Mouse (Mus musculus): ENCODE data around the gene Kif26b. TPM values are rescaled to one million over a fixed set of nuclear protein-coding genes. Genes with fewer than 3 reads are reported as not detected.

Kif26b gene
- polyA plus RNA-seq, 1 experiment from 2014 or later = 10.2 TPM

- Histone ChIP-seq H3K27ac (replicated peaks) (no peak overlapping the region), H3K4me3 (no peak overlapping the region), H3K4me1 (peaks cover 9% of the 10 kb centered on the region; the same call in 1 of the 2 replicates), H3K9me3 (no peaks in the 10 kb centered on the region), H3K27me3 (replicated peaks; ENCODE audit: low read depth, poor library complexity, severe bottlenecking) (no peaks in the 10 kb centered on the region), H3K36me3 (replicated peaks) (no peaks in the 10 kb centered on the region; the same call in 1 of the 2 replicates)
- DNase-seq (ENCODE audit: low spot score) = no peak
- 87% methylated on average over 9 of the region's 9 CpGs for WGBS
Measured at GRCm38 (mm10) chr1:178623889-178624288, 95.0 kb downstream of the Kif26b start.

- H3K4me3 ChIP-seq = no peak overlapping the region
- no peaks in the 10 kb centered on the region for H3K9me3 ChIP-seq
- H3K36me3 ChIP-seq (replicated peaks) = no peaks in the 10 kb centered on the region; the same call in 1 of the 2 replicates
- H3K4me1 ChIP-seq = peaks cover 15% of the 10 kb centered on the region
- no peaks in the 10 kb centered on the region for H3K27me3 ChIP-seq (replicated peaks; ENCODE audit: low read depth, poor library complexity, severe bottlenecking)
- no peak for DNase-seq (ENCODE audit: low spot score)
- 63% methylated on average over 6 of the region's 6 CpGs for WGBS
- peak overlapping the region; percentile 51 for H3K27ac ChIP-seq (replicated peaks)
Measured at GRCm38 (mm10) chr1:178626961-178627381, 98.0 kb downstream of the Kif26b start.

GRCm38 (mm10) chr1:178630042-178630441, 101.1 kb downstream of the Kif26b start:
- Histone ChIP-seq H3K4me3 (no peak overlapping the region), H3K9me3 (no peaks in the 10 kb centered on the region), H3K4me1 (peaks cover 34% of the 10 kb centered on the region), H3K36me3 (replicated peaks) (no peaks in the 10 kb centered on the region; the same call in 1 of the 2 replicates), H3K27ac (replicated peaks) (no peak overlapping the region), H3K27me3 (replicated peaks; ENCODE audit: low read depth, poor library complexity, severe bottlenecking) (no peaks in the 10 kb centered on the region)
- WGBS = 83% methylated on average over 5 of the region's 5 CpGs
- no peak for DNase-seq (ENCODE audit: low spot score)

- no peak for DNase-seq (ENCODE audit: low spot score)
- H3K9me3 ChIP-seq = no peaks in the 10 kb centered on the region
- no peak overlapping the region for H3K27ac ChIP-seq (replicated peaks)
- H3K4me1 ChIP-seq = peaks cover 40% of the 10 kb centered on the region
- 57% methylated on average over 7 of the region's 7 CpGs for WGBS
- no peaks in the 10 kb centered on the region; the same call in 1 of the 2 replicates for H3K36me3 ChIP-seq (replicated peaks)
- no peak overlapping the region for H3K4me3 ChIP-seq
- no peaks in the 10 kb centered on the region for H3K27me3 ChIP-seq (replicated peaks; ENCODE audit: low read depth, poor library complexity, severe bottlenecking)
Measured at GRCm38 (mm10) chr1:178631863-178632262, 102.9 kb downstream of the Kif26b start.

GRCm38 (mm10) chr1:178634359-178635085, 105.6 kb downstream of the Kif26b start:
- no peaks in the 10 kb centered on the region for H3K9me3 ChIP-seq
- peaks cover 48% of the 10 kb centered on the region for H3K4me1 ChIP-seq
- H3K36me3 ChIP-seq (replicated peaks) = no peaks in the 10 kb centered on the region
- no peak overlapping the region; the same call in 1 of the 2 replicates for H3K4me3 ChIP-seq
- H3K27me3 ChIP-seq (replicated peaks; ENCODE audit: low read depth, poor library complexity, severe bottlenecking) = no peaks in the 10 kb centered on the region
- no peak overlapping the region for H3K27ac ChIP-seq (replicated peaks)
- whole genome bisulfite sequencing = 61% methylated on average over 19 of the region's 19 CpGs
- peak; percentile 33 for DNase-seq (ENCODE audit: low spot score)

- DNase-seq (ENCODE audit: low spot score) = no peak
- WGBS = 86% methylated on average over 4 of the region's 4 CpGs
- H3K4me1 ChIP-seq = peaks cover 56% of the 10 kb centered on the region
- H3K27me3 ChIP-seq (replicated peaks; ENCODE audit: low read depth, poor library complexity, severe bottlenecking) = no peaks in the 10 kb centered on the region
- no peaks in the 10 kb centered on the region for H3K9me3 ChIP-seq
- H3K4me3 ChIP-seq = no peak overlapping the region
- no peaks in the 10 kb centered on the region for H3K36me3 ChIP-seq (replicated peaks)
- no peak overlapping the region for H3K27ac ChIP-seq (replicated peaks)
Measured at GRCm38 (mm10) chr1:178635470-178635869, 106.5 kb downstream of the Kif26b start.

GRCm38 (mm10) chr1:178637293-178637692, 108.4 kb downstream of the Kif26b start:
- Histone ChIP-seq H3K27ac (replicated peaks) (no peak overlapping the region), H3K4me1 (peaks cover 55% of the 10 kb centered on the region), H3K9me3 (no peaks in the 10 kb centered on the region), H3K36me3 (replicated peaks) (no peaks in the 10 kb centered on the region), H3K4me3 (no peak overlapping the region), H3K27me3 (replicated peaks; ENCODE audit: low read depth, poor library complexity, severe bottlenecking) (no peaks in the 10 kb centered on the region)
- WGBS = 84% methylated on average over 7 of the region's 7 CpGs
- no peak for DNase-seq (ENCODE audit: low spot score)

GRCm38 (mm10) chr1:178639951-178640350, 111.0 kb downstream of the Kif26b start:
- WGBS = 41% methylated on average over 6 of the region's 6 CpGs
- H3K9me3 ChIP-seq = no peaks in the 10 kb centered on the region
- no peak overlapping the region for H3K27ac ChIP-seq (replicated peaks)
- H3K4me1 ChIP-seq = peaks cover 40% of the 10 kb centered on the region
- no peak for DNase-seq (ENCODE audit: low spot score)
- no peaks in the 10 kb centered on the region for H3K27me3 ChIP-seq (replicated peaks; ENCODE audit: low read depth, poor library complexity, severe bottlenecking)
- no peak overlapping the region for H3K4me3 ChIP-seq
- H3K36me3 ChIP-seq (replicated peaks) = 0 out of 2 replicates have a peak, but pooled peaks cover 4% of the 10 kb centered on the region

- Histone ChIP-seq H3K4me1 (peaks cover 33% of the 10 kb centered on the region), H3K9me3 (no peaks in the 10 kb centered on the region), H3K4me3 (no peak overlapping the region), H3K27ac (replicated peaks) (no peak overlapping the region), H3K27me3 (replicated peaks; ENCODE audit: low read depth, poor library complexity, severe bottlenecking) (no peaks in the 10 kb centered on the region), H3K36me3 (replicated peaks) (0 out of 2 replicates have a peak, but pooled peaks cover 4% of the 10 kb centered on the region)
- no peak for DNase-seq (ENCODE audit: low spot score)
- WGBS = 55% methylated on average over 11 of the region's 11 CpGs
Measured at GRCm38 (mm10) chr1:178640719-178641455, 112.0 kb downstream of the Kif26b start.

- Histone ChIP-seq H3K4me1 (peaks cover 27% of the 10 kb centered on the region), H3K36me3 (replicated peaks) (0 out of 2 replicates have a peak, but pooled peaks cover 4% of the 10 kb centered on the region), H3K4me3 (no peak overlapping the region), H3K27me3 (replicated peaks; ENCODE audit: low read depth, poor library complexity, severe bottlenecking) (no peaks in the 10 kb centered on the region), H3K27ac (replicated peaks) (no peak overlapping the region), H3K9me3 (no peaks in the 10 kb centered on the region)
- DNase-seq (ENCODE audit: low spot score) = no peak
- WGBS = 74% methylated on average over 2 of the region's 2 CpGs
Measured at GRCm38 (mm10) chr1:178641788-178642187, 112.9 kb downstream of the Kif26b start.

- no peak for DNase-seq (ENCODE audit: low spot score)
- no peak overlapping the region for H3K4me3 ChIP-seq
- no peak overlapping the region for H3K27ac ChIP-seq (replicated peaks)
- H3K27me3 ChIP-seq (replicated peaks; ENCODE audit: low read depth, poor library complexity, severe bottlenecking) = no peaks in the 10 kb centered on the region
- H3K9me3 ChIP-seq = no peaks in the 10 kb centered on the region
- 0 out of 2 replicates have a peak, but pooled peaks cover 4% of the 10 kb centered on the region for H3K36me3 ChIP-seq (replicated peaks)
- H3K4me1 ChIP-seq = peaks cover 12% of the 10 kb centered on the region
- WGBS = 78% methylated on average over 4 of the region's 4 CpGs
Measured at GRCm38 (mm10) chr1:178644954-178645353, 116.0 kb downstream of the Kif26b start.

- DNase-seq (ENCODE audit: low spot score) = no peak
- H3K27me3 ChIP-seq (replicated peaks; ENCODE audit: low read depth, poor library complexity, severe bottlenecking) = no peaks in the 10 kb centered on the region
- H3K9me3 ChIP-seq = no peaks in the 10 kb centered on the region
- WGBS = 91% methylated on average over 4 of the region's 4 CpGs
- H3K4me1 ChIP-seq = no peaks in the 10 kb centered on the region
- no peak overlapping the region for H3K4me3 ChIP-seq
- no peak overlapping the region for H3K27ac ChIP-seq (replicated peaks)
- 0 out of 2 replicates have a peak, but pooled peaks cover 4% of the 10 kb centered on the region for H3K36me3 ChIP-seq (replicated peaks)
Measured at GRCm38 (mm10) chr1:178646589-178646988, 117.7 kb downstream of the Kif26b start.

Measured in embryonic facial prominence, embryonic 10.5 days (tissue).